Mouse (Mus musculus) MEL (cell line): ENCODE results near the gene Pfn1. TPM values are rescaled to one million over a fixed set of nuclear protein-coding genes. Genes with fewer than 3 reads are reported as not detected.

Experiments used
- DNase-seq: peaks from one replicate; pipeline ENCODE4 v3.0.0; 2011; ENCODE audit warnings: low read depth, low spot score
- H3K27ac ChIP-seq: 2 replicates; pipeline ENCODE4 v1.5.1; 2012; ENCODE audit warnings: low read depth, mild to moderate bottlenecking, control low read depth, low read length, moderate library complexity; ENCODE audit not compliant: control insufficient read depth
- H3K27me3 ChIP-seq, 2 experiments: fragments of 150-350 bp in 1 of 2; sonication (generic) in 1 of 2; 2 replicates each; pipeline ENCODE4 v1.6.1; 2012; ENCODE audit warnings: low read length in 2 of 2, mild to moderate bottlenecking in 2 of 2, improper control_type of control experiment in 1 of 2, moderate library complexity in 1 of 2; ENCODE audit not compliant: insufficient read depth in 2 of 2, control insufficient read depth in 1 of 2
- H3K36me3 ChIP-seq, 2 experiments: 2 replicates each; pipeline ENCODE4 v1.6.1; 2012 to 2014; ENCODE audit warnings: low read length in 2 of 2, improper control_type of control experiment in 1 of 2, inconsistent platforms in 1 of 2, mild to moderate bottlenecking in 1 of 2; ENCODE audit not compliant: insufficient read depth in 2 of 2, control insufficient read depth in 1 of 2
- H3K4me1 ChIP-seq, 2 experiments: fragments of 150-350 bp in 1 of 2; sonication (generic) in 1 of 2; 2 replicates each; pipeline ENCODE4 v1.6.1; 2012; ENCODE audit warnings: low read length in 2 of 2, improper control_type of control experiment in 1 of 2, mild to moderate bottlenecking in 1 of 2; ENCODE audit not compliant: insufficient read depth in 2 of 2, control insufficient read depth in 1 of 2
- H3K4me3 ChIP-seq, 2 experiments: fragments of 150-350 bp in 1 of 2; sonication (generic) in 1 of 2; 2 replicates each; pipeline ENCODE4 v1.5.1; 2012; ENCODE audit warnings: low read depth in 2 of 2, low read length in 2 of 2, mild to moderate bottlenecking in 2 of 2, moderate library complexity in 2 of 2, control low read depth in 1 of 2, improper control_type of control experiment in 1 of 2; ENCODE audit not compliant: control insufficient read depth in 1 of 2, insufficient read depth in 1 of 2
- H3K79me2 ChIP-seq: 2 replicates; pipeline ENCODE4 v1.6.1; 2012; ENCODE audit warnings: mild to moderate bottlenecking, low read length, moderate library complexity; ENCODE audit not compliant: control insufficient read depth, poor library complexity, insufficient read depth
- H3K9ac ChIP-seq: 2 replicates; pipeline ENCODE4 v1.6.1; 2012; ENCODE audit warnings: low read depth, mild to moderate bottlenecking, control low read depth, low read length, moderate library complexity; ENCODE audit not compliant: control insufficient read depth, poor library complexity, severe bottlenecking
- H3K9me3 ChIP-seq: fragments of 150-350 bp; sonication (generic); replicated peaks from 2 replicates; pipeline ENCODE4 v1.6.1; 2012; ENCODE audit warnings: mild to moderate bottlenecking, low read length, improper control_type of control experiment, moderate library complexity; ENCODE audit not compliant: insufficient read depth
- CHD1 ChIP-seq: IDR thresholded peaks from 2 replicates; pipeline ENCODE4 v1.6.1; 2012; ENCODE audit warnings: low read depth, mild to moderate bottlenecking, inconsistent platforms, low read length, improper control_type of control experiment
- CHD2 ChIP-seq: IDR thresholded peaks from 2 replicates; pipeline ENCODE4 v1.6.1; 2011; ENCODE audit warnings: low read length, improper control_type of control experiment
- E2F4 ChIP-seq: IDR thresholded peaks from 2 replicates; pipeline ENCODE4 v1.6.1; 2011; ENCODE audit warnings: low read depth, low read length, improper control_type of control experiment, borderline replicate concordance
- ELF1 ChIP-seq: IDR thresholded peaks from 2 replicates; pipeline ENCODE4 v1.6.1; 2014; ENCODE audit warnings: low read depth, mild to moderate bottlenecking, inconsistent platforms, low read length, improper control_type of control experiment, moderate library complexity
- EP300 ChIP-seq, 2 experiments: IDR thresholded peaks; 2 replicates each; pipeline ENCODE4 v1.6.1; 2011; ENCODE audit warnings: improper control_type of control experiment in 2 of 2, low read length in 2 of 2, low read depth in 1 of 2, mild to moderate bottlenecking in 1 of 2
- ETS1 ChIP-seq: IDR thresholded peaks from 2 replicates; pipeline ENCODE4 v1.6.1; 2012; ENCODE audit warnings: low read depth, mild to moderate bottlenecking, inconsistent platforms, low read length, improper control_type of control experiment, moderate library complexity
- GATA1 ChIP-seq: IDR thresholded peaks from 2 replicates; pipeline ENCODE4 v1.6.1; 2011; ENCODE audit warnings: low read depth, low read length, improper control_type of control experiment
- JUND ChIP-seq: IDR thresholded peaks from 2 replicates; pipeline ENCODE4 v1.6.1; 2011; ENCODE audit warnings: low read depth, mild to moderate bottlenecking, improper control_type of control experiment, low read length
- KAT2A ChIP-seq: conservative IDR thresholded peaks from 2 replicates; pipeline ENCODE4 v1.6.1; 2012; ENCODE audit warnings: low read depth, low read length, improper control_type of control experiment, inconsistent platforms
- MAFK ChIP-seq: IDR thresholded peaks from 2 replicates; pipeline ENCODE4 v1.6.1; 2011; ENCODE audit warnings: low read depth, mild to moderate bottlenecking, low read length, improper control_type of control experiment, borderline replicate concordance
- MAZ ChIP-seq: IDR thresholded peaks from 2 replicates; pipeline ENCODE4 v1.6.1; 2012; ENCODE audit warnings: low read depth, mild to moderate bottlenecking, inconsistent platforms, low read length, improper control_type of control experiment
- MEF2A ChIP-seq: IDR thresholded peaks from 2 replicates; pipeline ENCODE4 v1.6.1; 2014; ENCODE audit warnings: low read depth, mild to moderate bottlenecking, inconsistent platforms, low read length, improper control_type of control experiment; ENCODE audit not compliant: poor library complexity, insufficient replicate concordance, severe bottlenecking; ENCODE audit errors: extremely low read depth
- MXI1 ChIP-seq: IDR thresholded peaks from 2 replicates; pipeline ENCODE4 v1.6.1; 2011; ENCODE audit warnings: mild to moderate bottlenecking, low read depth, low read length, improper control_type of control experiment
- MYC ChIP-seq: IDR thresholded peaks from 2 replicates; pipeline ENCODE4 v1.6.1; 2011; ENCODE audit warnings: low read depth, mild to moderate bottlenecking, low read length, improper control_type of control experiment, moderate library complexity
- NELFE ChIP-seq: IDR thresholded peaks from 2 replicates; pipeline ENCODE4 v1.6.1; 2011; ENCODE audit warnings: low read depth, low read length, improper control_type of control experiment
- NRF1 ChIP-seq: IDR thresholded peaks from 2 replicates; pipeline ENCODE4 v1.6.1; 2014; ENCODE audit warnings: low read depth, mild to moderate bottlenecking, inconsistent platforms, low read length, improper control_type of control experiment, moderate library complexity; ENCODE audit not compliant: poor library complexity, insufficient read depth, severe bottlenecking
- POLR2A ChIP-seq, 2 experiments: IDR thresholded peaks; 2 replicates each; pipeline ENCODE4 v1.6.1; 2011 to 2012; ENCODE audit warnings: low read length in 2 of 2, mild to moderate bottlenecking in 2 of 2, control low read depth in 1 of 2, improper control_type of control experiment in 1 of 2, low read depth in 1 of 2, moderate library complexity in 1 of 2; ENCODE audit not compliant: control insufficient read depth in 1 of 2, insufficient read depth in 1 of 2, poor library complexity in 1 of 2
- POLR2AphosphoS2 ChIP-seq: IDR thresholded peaks from 2 replicates; pipeline ENCODE4 v1.6.1; 2011; ENCODE audit warnings: low read length, improper control_type of control experiment
- RAD21 ChIP-seq: IDR thresholded peaks from 2 replicates; pipeline ENCODE4 v1.6.1; 2011; ENCODE audit warnings: mild to moderate bottlenecking, low read depth, low read length, improper control_type of control experiment
- SIN3A ChIP-seq: IDR thresholded peaks from 2 replicates; pipeline ENCODE4 v1.6.1; 2012; ENCODE audit warnings: low read length, improper control_type of control experiment, inconsistent platforms
- SMC3 ChIP-seq: IDR thresholded peaks from 2 replicates; pipeline ENCODE4 v1.6.1; 2011; ENCODE audit warnings: low read depth, low read length, improper control_type of control experiment
- TAL1 ChIP-seq: IDR thresholded peaks from 2 replicates; pipeline ENCODE4 v1.6.1; 2012; ENCODE audit warnings: mild to moderate bottlenecking, inconsistent platforms, low read length, moderate library complexity, mixed read lengths
- TBP ChIP-seq: IDR thresholded peaks from 2 replicates; pipeline ENCODE4 v1.8.0; 2011; ENCODE audit warnings: low read depth, low read length, improper control_type of control experiment
- TCF12 ChIP-seq: IDR thresholded peaks from 2 replicates; pipeline ENCODE4 v1.6.1; 2014; ENCODE audit warnings: low read depth, mild to moderate bottlenecking, inconsistent platforms, low read length, improper control_type of control experiment, moderate library complexity
- UBTF ChIP-seq: IDR thresholded peaks from 2 replicates; pipeline ENCODE4 v1.6.1; 2012; ENCODE audit warnings: low read depth, mild to moderate bottlenecking, inconsistent platforms, low read length, improper control_type of control experiment, moderate library complexity, borderline replicate concordance; ENCODE audit not compliant: insufficient read depth
- USF2 ChIP-seq, 2 experiments: IDR thresholded peaks; 2 replicates each; pipeline ENCODE4 v1.6.1; 2011 to 2012; ENCODE audit warnings: improper control_type of control experiment in 2 of 2, low read length in 2 of 2, borderline replicate concordance in 1 of 2, inconsistent platforms in 1 of 2, low read depth in 1 of 2, mild to moderate bottlenecking in 1 of 2; ENCODE audit not compliant: insufficient read depth in 1 of 2
- ZC3H11A ChIP-seq: IDR thresholded peaks from 2 replicates; pipeline ENCODE4 v1.6.1; 2012; ENCODE audit warnings: low read depth, mild to moderate bottlenecking, inconsistent platforms, low read length, improper control_type of control experiment
- ZMIZ1 ChIP-seq: IDR thresholded peaks from 2 replicates; pipeline ENCODE4 v1.6.1; 2012; ENCODE audit warnings: low read depth, mild to moderate bottlenecking, inconsistent platforms, low read length, improper control_type of control experiment, moderate library complexity
- ZNF384 ChIP-seq: IDR thresholded peaks from 2 replicates; pipeline ENCODE4 v1.6.1; 2012; ENCODE audit warnings: low read depth, mild to moderate bottlenecking, inconsistent platforms, low read length, improper control_type of control experiment
- polyA plus RNA-seq, 2 experiments: library from polyadenylated mRNA; stranded (reverse) in 1 of 2; unstranded in 1 of 2; fragments of >175 nt in 1 of 2; fragments of >200 nt in 1 of 2; gene quantifications; 2 replicates each; pipeline versions ENCODE4 v1.2.1 to v1.2.4; 2012; ENCODE audit warnings: low replicate concordance in 2 of 2, low read depth in 1 of 2; ENCODE audit not compliant: insufficient read length in 2 of 2, insufficient read depth in 1 of 2, missing spikeins in 1 of 2
- total RNA-seq: library from RNA; depleted of rRNA; stranded (reverse); fragments of 300-350 nt; gene quantifications from 2 replicates; pipeline ENCODE4 v1.2.3, GENCODE M21; 2012

Pfn1 gene
- total and polyA plus RNA-seq, 3 experiments: 1,332 to 5,980 (median 2,392) TPM

- no peaks in the 10 kb centered on the region for H3K27me3 ChIP-seq
- no peak overlapping the region for H3K9ac ChIP-seq
- H3K27ac ChIP-seq: no peak overlapping the region
- peaks cover 0 to 8% of the 10 kb centered on the region in 2 experiments; a peak in 2 of 4 replicates for H3K4me1 ChIP-seq
- H3K36me3 ChIP-seq: peaks cover 0 to 2% of the 10 kb centered on the region in 2 experiments; a peak in 1 of 4 replicates
- TF ChIP-seq USF2 (IDR thresholded peaks at IDR 0.05; ENCODE audit: borderline replicate concordance in 1 of 2, insufficient read depth in 1 of 2, low read depth in 1 of 2, low read length in 2 of 2) (no peak), GATA1 (no peak), NRF1 (no peak), TBP (no peak), MYC (no peak), POLR2AphosphoS2 (no peak), NELFE (no peak), ZC3H11A (no peak), CHD1 (no peak), UBTF (no peak), MEF2A (no peak), RAD21 (no peak), EP300 (IDR thresholded peaks at IDR 0.05; ENCODE audit: low read depth in 1 of 2, low read length in 2 of 2) (no peak), MXI1 (no peak), ELF1 (no peak), MAZ (no peak), TCF12 (no peak), MAFK (no peak), JUND (no peak)
- H3K79me2 ChIP-seq: no peaks in the 10 kb centered on the region
- no peaks in the 10 kb centered on the region for H3K9me3 ChIP-seq
- no peak overlapping the region for H3K4me3 ChIP-seq
- DNase-seq: no peak
Measured at GRCm38 (mm10) chr11:70628431-70628830, 26.0 kb downstream of the Pfn1 start.

GRCm38 (mm10) chr11:70626877-70627276 lies 27.6 kb downstream of the Pfn1 start:
- no peaks in the 10 kb centered on the region for H3K79me2 ChIP-seq
- no peak for DNase-seq
- no peaks in the 10 kb centered on the region for H3K27me3 ChIP-seq
- no peaks in the 10 kb centered on the region for H3K9me3 ChIP-seq
- no peak for TF ChIP-seq POLR2A (IDR thresholded peaks at IDR 0.05; ENCODE audit: control insufficient read depth in 1 of 2, insufficient read depth in 1 of 2, low read depth in 1 of 2, low read length in 2 of 2, poor library complexity in 1 of 2)
- TF ChIP-seq NRF1: no peak
- TF ChIP-seq MAFK: no peak
- no peak for TF ChIP-seq CHD1
- no peak for TF ChIP-seq SIN3A
- no peak for TF ChIP-seq ZNF384
- no peak for TF ChIP-seq NELFE
- no peak for TF ChIP-seq TAL1
- no peak for TF ChIP-seq ZMIZ1
- no peak for TF ChIP-seq JUND
- no peak for TF ChIP-seq ETS1
- TF ChIP-seq E2F4: no peak
- no peak for TF ChIP-seq CHD2
- no peak for TF ChIP-seq TCF12
- TF ChIP-seq KAT2A: no peak
- TF ChIP-seq SMC3: no peak
- no peak for TF ChIP-seq EP300 (IDR thresholded peaks at IDR 0.05; ENCODE audit: low read depth in 1 of 2, low read length in 2 of 2)
- H3K27ac ChIP-seq: no peak overlapping the region
- H3K9ac ChIP-seq: no peak overlapping the region
- no peak overlapping the region for H3K4me3 ChIP-seq
- H3K36me3 ChIP-seq: peaks cover 0 to 10% of the 10 kb centered on the region in 2 experiments; a peak in 2 of 4 replicates
- H3K4me1 ChIP-seq: peaks cover 5 to 15% of the 10 kb centered on the region in 2 experiments
